Mouse (Mus musculus) hindbrain, embryonic 15.5 days (tissue): ENCODE results near the gene Slfn8. TPM values are rescaled to one million over a fixed set of nuclear protein-coding genes. Genes with fewer than 3 reads are reported as not detected.

Source experiments
- ATAC-seq: fragments of 200-750 bp; cut with Nextera tagmentation; 2 replicates; pipeline ENCODE4 v1.8.0; 2017; ENCODE audit warnings: low read depth, moderate number of reproducible peaks, moderate TSS enrichment; ENCODE audit not compliant: low FRiP score
- H3K27ac ChIP-seq: fragments of 300-500 bp; sonication (generic); replicated peaks from 2 replicates; pipeline ENCODE4 v1.5.1; 2015; ENCODE audit warnings: mild to moderate bottlenecking, inconsistent platforms
- H3K27me3 ChIP-seq: fragments of 300-500 bp; sonication (generic); 2 replicates; pipeline ENCODE4 v1.6.1; 2015; ENCODE audit warnings: control low read depth, inconsistent platforms
- H3K36me3 ChIP-seq: fragments of 300-500 bp; sonication (generic); 2 replicates; pipeline ENCODE4 v1.6.1; 2015; ENCODE audit warnings: control low read depth, inconsistent platforms
- H3K4me1 ChIP-seq: fragments of 300-500 bp; sonication (generic); replicated peaks from 2 replicates; pipeline ENCODE4 v1.6.1; 2015; ENCODE audit warnings: control low read depth, inconsistent platforms
- H3K4me2 ChIP-seq: fragments of 300-500 bp; sonication (generic); 2 replicates; pipeline ENCODE4 v1.6.1; 2015; ENCODE audit warnings: moderate library complexity, mild to moderate bottlenecking, inconsistent platforms
- H3K4me3 ChIP-seq: fragments of 300-500 bp; sonication (generic); 2 replicates; pipeline ENCODE4 v1.5.1; 2015; ENCODE audit warnings: mild to moderate bottlenecking, inconsistent platforms
- H3K9ac ChIP-seq: fragments of 300-500 bp; sonication (generic); 2 replicates; pipeline ENCODE4 v1.6.1; 2015; ENCODE audit warnings: inconsistent platforms
- H3K9me3 ChIP-seq: fragments of 300-500 bp; sonication (generic); 2 replicates; pipeline ENCODE4 v1.6.1; 2016; ENCODE audit warnings: control low read depth, inconsistent platforms
- WGBS: fragments of 180-500 bp; shearing (Covaris S2); methylation state at CpG from one replicate; pipeline ENCODE4 v1.1.7; 2015; 5-methylcytosine and 5-hydroxymethylcytosine counted together
- polyA plus RNA-seq: library from polyadenylated mRNA; unstranded; fragments of >200 nt; fragmentation: Nextera tagmentation; extraction: Ambion mirVana; gene quantifications from 2 replicates; pipeline ENCODE4 v1.2.1, GENCODE M21; 2015

The Slfn8 gene
- 0.25 and 0.41 TPM in 2 replicates for polyA plus RNA-seq

GRCm38 (mm10) chr11:83020621-83021020 is at the start of gene Slfn8:
Gene Slfn8, minus strand, starts transcription at chr11:83020810.
- Histone ChIP-seq H3K4me3 (no peak within 1 kb of the TSS), H3K4me1 (no peaks in the 10 kb centered on the region), H3K36me3 (no peaks in the 10 kb centered on the region), H3K27ac (no peak within 1 kb of the TSS), H3K9me3 (no peaks in the 10 kb centered on the region), H3K4me2 (no peak within 1 kb of the TSS), H3K27me3 (no peaks in the 10 kb centered on the region), H3K9ac (no peak within 1 kb of the TSS)
- WGBS = 75% methylated on average over 5 of the region's 5 CpGs
- no peak for ATAC-seq

- Histone ChIP-seq H3K27ac (no peak overlapping the region), H3K27me3 (no peaks in the 10 kb centered on the region), H3K4me1 (no peaks in the 10 kb centered on the region), H3K4me2 (no peak overlapping the region), H3K9me3 (no peaks in the 10 kb centered on the region), H3K36me3 (no peaks in the 10 kb centered on the region), H3K4me3 (no peak overlapping the region), H3K9ac (no peak overlapping the region)
- ATAC-seq = no peak
- WGBS = 80% methylated on average over 4 of the region's 4 CpGs
These were observed 47.5 kb upstream of the Slfn8 start for GRCm38 (mm10) chr11:83067982-83068694.

GRCm38 (mm10) chr11:83066640-83067531 is 46.3 kb upstream of the Slfn8 start:
- WGBS = 45% methylated on average over 11 of the region's 11 CpGs
- Histone ChIP-seq H3K9me3 (no peaks in the 10 kb centered on the region), H3K27ac (no peak overlapping the region), H3K36me3 (no peaks in the 10 kb centered on the region), H3K4me3 (no peak overlapping the region), H3K9ac (no peak overlapping the region), H3K4me1 (no peaks in the 10 kb centered on the region), H3K27me3 (no peaks in the 10 kb centered on the region), H3K4me2 (no peak overlapping the region)
- ATAC-seq = no peak

GRCm38 (mm10) chr11:83065441-83066344 is 45.1 kb upstream of the Slfn8 start:
- Histone ChIP-seq H3K4me1 (no peaks in the 10 kb centered on the region), H3K36me3 (no peaks in the 10 kb centered on the region), H3K9me3 (no peaks in the 10 kb centered on the region), H3K27me3 (no peaks in the 10 kb centered on the region), H3K9ac (no peak overlapping the region), H3K4me2 (no peak overlapping the region), H3K4me3 (no peak overlapping the region), H3K27ac (no peak overlapping the region)
- 27% methylated on average over 6 of the region's 6 CpGs for WGBS
- no peak for ATAC-seq

- Histone ChIP-seq H3K4me3 (no peak within 1 kb of the TSS), H3K9ac (no peak within 1 kb of the TSS), H3K9me3 (no peaks in the 10 kb centered on the region), H3K4me2 (no peak within 1 kb of the TSS), H3K27ac (no peak within 1 kb of the TSS), H3K4me1 (no peaks in the 10 kb centered on the region), H3K36me3 (no peaks in the 10 kb centered on the region), H3K27me3 (no peaks in the 10 kb centered on the region)
- no peak for ATAC-seq
- 94% methylated on average over 2 of the region's 2 CpGs for WGBS
These were observed 44.3 kb upstream of the Slfn8 start, which contains the start of gene Slfn2 for GRCm38 (mm10) chr11:83064946-83065345. Gene Slfn2, plus strand, starts transcription at chr11:83065112.

GRCm38 (mm10) chr11:83063941-83064349 is 43.3 kb upstream of the Slfn8 start:
- H3K4me3 ChIP-seq = no peak overlapping the region
- no peaks in the 10 kb centered on the region for H3K9me3 ChIP-seq
- H3K9ac ChIP-seq = no peak overlapping the region
- no peak overlapping the region for H3K27ac ChIP-seq
- H3K4me2 ChIP-seq = no peak overlapping the region
- 65% methylated on average over 3 of the region's 3 CpGs for WGBS
- H3K27me3 ChIP-seq = no peaks in the 10 kb centered on the region
- H3K36me3 ChIP-seq = no peaks in the 10 kb centered on the region
- no peaks in the 10 kb centered on the region for H3K4me1 ChIP-seq
- ATAC-seq = no peak

- H3K9me3 ChIP-seq = no peaks in the 10 kb centered on the region
- no peak for ATAC-seq
- H3K9ac ChIP-seq = no peak overlapping the region
- H3K36me3 ChIP-seq = no peaks in the 10 kb centered on the region
- WGBS = 88% methylated on average over 4 of the region's 4 CpGs
- no peak overlapping the region for H3K27ac ChIP-seq
- H3K4me2 ChIP-seq = no peak overlapping the region
- no peak overlapping the region for H3K4me3 ChIP-seq
- H3K27me3 ChIP-seq = no peaks in the 10 kb centered on the region
- H3K4me1 ChIP-seq = no peaks in the 10 kb centered on the region
These were observed 42.5 kb upstream of the Slfn8 start for GRCm38 (mm10) chr11:83063126-83063525.

- 94% methylated on average over 7 of the region's 7 CpGs for WGBS
- Histone ChIP-seq H3K27me3 (no peaks in the 10 kb centered on the region), H3K9me3 (no peaks in the 10 kb centered on the region), H3K4me2 (no peak overlapping the region), H3K27ac (no peak overlapping the region), H3K36me3 (no peaks in the 10 kb centered on the region), H3K9ac (no peak overlapping the region), H3K4me3 (no peak overlapping the region), H3K4me1 (no peaks in the 10 kb centered on the region)
- ATAC-seq = no peak
These were observed 41.2 kb upstream of the Slfn8 start for GRCm38 (mm10) chr11:83061806-83062205.

GRCm38 (mm10) chr11:83060412-83061020 is 39.9 kb upstream of the Slfn8 start:
- Histone ChIP-seq H3K27me3 (no peaks in the 10 kb centered on the region), H3K4me2 (no peak overlapping the region), H3K36me3 (no peaks in the 10 kb centered on the region), H3K4me1 (no peaks in the 10 kb centered on the region), H3K4me3 (no peak overlapping the region), H3K27ac (no peak overlapping the region), H3K9ac (no peak overlapping the region), H3K9me3 (no peaks in the 10 kb centered on the region)
- WGBS = 81% methylated on average over 5 of the region's 5 CpGs
- ATAC-seq = no peak

GRCm38 (mm10) chr11:83057863-83058262 is 37.3 kb upstream of the Slfn8 start:
- no peak for ATAC-seq
- Histone ChIP-seq H3K4me3 (no peak overlapping the region), H3K27ac (no peak overlapping the region), H3K27me3 (no peaks in the 10 kb centered on the region), H3K9me3 (no peaks in the 10 kb centered on the region), H3K4me1 (no peaks in the 10 kb centered on the region), H3K4me2 (no peak overlapping the region), H3K9ac (no peak overlapping the region), H3K36me3 (no peaks in the 10 kb centered on the region)
- 8% methylated on average over 5 of the region's 5 CpGs for WGBS

- Histone ChIP-seq H3K4me1 (no peaks in the 10 kb centered on the region), H3K36me3 (no peaks in the 10 kb centered on the region), H3K9ac (no peak overlapping the region), H3K27me3 (no peaks in the 10 kb centered on the region), H3K9me3 (no peaks in the 10 kb centered on the region), H3K27ac (no peak overlapping the region), H3K4me2 (no peak overlapping the region), H3K4me3 (no peak overlapping the region)
- ATAC-seq = no peak
- 90% methylated on average over 3 of the region's 3 CpGs for WGBS
These were observed 25.0 kb upstream of the Slfn8 start for GRCm38 (mm10) chr11:83045642-83046041.
